Mouse (Mus musculus): ENCODE results near the gene Evx1. TPM values are rescaled to one million over a fixed set of nuclear protein-coding genes. Genes with fewer than 3 reads are reported as not detected.

Evx1 gene
- total and polyA plus RNA-seq, 3 experiments, result not detected

- 29% methylated on average over 5 of the region's 5 CpGs for WGBS
- intact Hi-C loops (cut with DNase I), result loop anchor here (5.0 kb wide), 1 partner anchor 45 kb away; the partner anchor contains the start of gene Evx1
- TF ChIP-seq POLR2A (IDR thresholded peaks at IDR 0.05; ENCODE audit: insufficient read depth, low read depth, low read length), result no peak
Observed at GRCm38 (mm10) chr6:52267221-52267620, 46.1 kb upstream of the Evx1 start.

DNA sequence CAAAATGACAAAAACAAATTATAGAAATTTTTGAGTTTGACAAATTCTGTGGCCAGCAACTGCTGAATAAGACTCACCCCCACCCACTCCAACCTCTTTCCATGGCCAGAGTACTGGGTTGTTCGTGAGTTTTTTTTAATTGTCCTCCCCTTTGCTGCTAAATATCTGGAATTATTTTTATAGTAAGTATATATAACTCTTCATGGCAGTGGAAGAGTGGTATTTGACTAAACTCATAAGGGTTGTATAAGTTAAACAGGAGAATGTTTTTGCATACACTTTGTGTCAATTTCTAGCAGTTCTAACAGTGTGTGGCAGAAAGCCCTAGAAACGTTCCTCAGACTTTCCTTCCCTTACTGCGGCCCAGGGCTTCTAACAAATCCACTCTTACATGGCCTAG lies 45.6 kb upstream of the Evx1 start:
- no peak for DNase-seq
- intact Hi-C loops (cut with DNase I), result loop anchor here (5.0 kb wide), 1 partner anchor 45 kb away; the partner anchor contains the start of gene Evx1
- Histone ChIP-seq H3K4me1 (ENCODE audit: control insufficient read depth, insufficient read depth, low read length) (no peaks in the 10 kb centered on the region), H3K27ac (no peak overlapping the region), H3K79me2 (replicated peaks; ENCODE audit: control insufficient read depth, insufficient read depth, low read length) (no peaks in the 10 kb centered on the region), H3K4me3 (no peak overlapping the region), H3K36me3 (ENCODE audit: control insufficient read depth, insufficient read depth, low read length) (no peaks in the 10 kb centered on the region), H3K27me3 (ENCODE audit: control insufficient read depth, insufficient read depth, low read length) (peaks cover 38% of the 10 kb centered on the region), H3K9ac (ENCODE audit: low read depth, low read length) (no peak overlapping the region)
- 18% methylated on average over 3 of the region's 3 CpGs for WGBS
- no peak for TF ChIP-seq CTCF (IDR thresholded peaks at IDR 0.05)

More at GRCm38 (mm10) chr6:52267221-52267620, 46.1 kb upstream of the Evx1 start:
- no peaks in the 10 kb centered on the region; the same call in 1 of the 2 replicates for H3K4me1 ChIP-seq (ENCODE audit: control insufficient read depth, insufficient read depth, low read length)
- H3K4me3 ChIP-seq, result no peak overlapping the region
- DNase-seq, result no peak
- H3K27me3 ChIP-seq (ENCODE audit: control insufficient read depth, insufficient read depth, low read length), result peaks cover 41% of the 10 kb centered on the region
- H3K36me3 ChIP-seq (ENCODE audit: control insufficient read depth, insufficient read depth, low read length), result no peaks in the 10 kb centered on the region
- H3K79me2 ChIP-seq (replicated peaks; ENCODE audit: control insufficient read depth, insufficient read depth, low read length), result no peaks in the 10 kb centered on the region
- H3K27ac ChIP-seq, result no peak overlapping the region
- no peak overlapping the region for H3K9ac ChIP-seq (ENCODE audit: low read depth, low read length)

- H3K27ac ChIP-seq, result no peak overlapping the region
- no peak for TF ChIP-seq CTCF (IDR thresholded peaks at IDR 0.05)
- TF ChIP-seq EP300 (IDR thresholded peaks at IDR 0.05; ENCODE audit: insufficient read depth, low read depth, low read length), result no peak
- no peak for TF ChIP-seq POLR2A (IDR thresholded peaks at IDR 0.05; ENCODE audit: insufficient read depth, low read depth, low read length)
- intact Hi-C loops (cut with DNase I), result loop anchor here (5.0 kb wide), 1 partner anchor 44 kb away; the partner anchor contains the start of gene Evx1
- H3K4me1 ChIP-seq (ENCODE audit: control insufficient read depth, insufficient read depth, low read length), result no peaks in the 10 kb centered on the region
- no peaks in the 10 kb centered on the region for H3K79me2 ChIP-seq (replicated peaks; ENCODE audit: control insufficient read depth, insufficient read depth, low read length)
- H3K36me3 ChIP-seq (ENCODE audit: control insufficient read depth, insufficient read depth, low read length), result no peaks in the 10 kb centered on the region
- H3K4me3 ChIP-seq, result no peak overlapping the region
- DNase-seq, result no peak
- no peak overlapping the region for H3K9ac ChIP-seq (ENCODE audit: low read depth, low read length)
- peaks cover 37% of the 10 kb centered on the region for H3K27me3 ChIP-seq (ENCODE audit: control insufficient read depth, insufficient read depth, low read length)
- 19% methylated on average over 7 of the region's 7 CpGs for WGBS
Observed at GRCm38 (mm10) chr6:52268341-52268740, 45.0 kb upstream of the Evx1 start.

DNA sequence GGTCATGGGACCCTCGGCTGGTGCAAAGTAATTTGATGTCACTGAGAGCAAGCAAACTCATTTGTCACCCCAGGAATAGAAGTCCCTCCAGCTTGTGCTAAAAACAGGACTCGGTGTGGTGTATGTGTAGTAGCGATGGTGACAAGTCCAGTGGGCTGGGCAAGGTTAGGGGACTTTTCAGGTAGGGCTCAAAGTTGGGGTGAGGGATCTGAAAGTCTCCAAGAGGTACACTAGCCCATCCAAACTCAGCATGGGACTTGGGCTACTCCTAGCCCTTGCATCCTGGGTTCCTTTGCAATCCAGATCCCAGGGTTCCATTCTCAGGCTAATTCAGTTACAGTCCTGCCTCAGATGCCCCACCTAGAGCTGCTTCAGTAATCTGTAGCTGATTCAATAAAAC lies 44.5 kb upstream of the Evx1 start:
- TF ChIP-seq EP300 (IDR thresholded peaks at IDR 0.05; ENCODE audit: insufficient read depth, low read depth, low read length) (no peak), POLR2A (IDR thresholded peaks at IDR 0.05; ENCODE audit: insufficient read depth, low read depth, low read length) (no peak)
- H3K4me3 ChIP-seq, result no peak overlapping the region
- H3K9ac ChIP-seq (ENCODE audit: low read depth, low read length), result no peak overlapping the region
- no peak overlapping the region for H3K27ac ChIP-seq
- WGBS, result 10% methylated on average over 3 of the region's 3 CpGs
- intact Hi-C loops (cut with DNase I), result loop anchor here (5.0 kb wide), 1 partner anchor 44 kb away; the partner anchor contains the start of gene Evx1
- H3K4me1 ChIP-seq (ENCODE audit: control insufficient read depth, insufficient read depth, low read length), result no peaks in the 10 kb centered on the region
- no peaks in the 10 kb centered on the region for H3K36me3 ChIP-seq (ENCODE audit: control insufficient read depth, insufficient read depth, low read length)
- peaks cover 41% of the 10 kb centered on the region for H3K27me3 ChIP-seq (ENCODE audit: control insufficient read depth, insufficient read depth, low read length)
- no peak for DNase-seq
- no peaks in the 10 kb centered on the region for H3K79me2 ChIP-seq (replicated peaks; ENCODE audit: control insufficient read depth, insufficient read depth, low read length)

GRCm38 (mm10) chr6:52270494-52271480 lies 42.5 kb upstream of the Evx1 start:
- TF ChIP-seq POLR2A (IDR thresholded peaks at IDR 0.05; ENCODE audit: insufficient read depth, low read depth, low read length), result no peak
- no peak for TF ChIP-seq EP300 (IDR thresholded peaks at IDR 0.05; ENCODE audit: insufficient read depth, low read depth, low read length)
- no peak; the same call in none of the 2 replicates for TF ChIP-seq CTCF (IDR thresholded peaks at IDR 0.05)
- Histone ChIP-seq H3K27ac (no peak overlapping the region), H3K27me3 (ENCODE audit: control insufficient read depth, insufficient read depth, low read length) (peaks cover 37% of the 10 kb centered on the region), H3K36me3 (ENCODE audit: control insufficient read depth, insufficient read depth, low read length) (no peaks in the 10 kb centered on the region), H3K4me3 (no peak overlapping the region), H3K4me1 (ENCODE audit: control insufficient read depth, insufficient read depth, low read length) (no peaks in the 10 kb centered on the region), H3K9ac (ENCODE audit: low read depth, low read length) (no peak overlapping the region), H3K79me2 (replicated peaks; ENCODE audit: control insufficient read depth, insufficient read depth, low read length) (no peaks in the 10 kb centered on the region)
- DNase-seq, result peak in 1 of 2 experiments; percentile 59
- 16% methylated on average over 23 of the region's 23 CpGs for WGBS
- intact Hi-C loops (cut with DNase I), result loop anchor here (1.0 to 2.0 kb wide), 2 partner anchors 307 to 568 kb away; no protein-coding TSS in a partner anchor

All from heart, adult 2 months (tissue).